Mouse (Mus musculus): ENCODE data around the gene Wasf2. TPM values are rescaled to one million over a fixed set of nuclear protein-coding genes. Genes with fewer than 3 reads are reported as not detected.
"Not testable (repeated sequence)": the region's sequence is repeated elsewhere in the genome, so short reads cannot be mapped to it uniquely, and the experiment has no call there.

The Wasf2 gene
- polyA plus RNA-seq, 1 experiment from 2014 or later = 42.9 TPM

DNA sequence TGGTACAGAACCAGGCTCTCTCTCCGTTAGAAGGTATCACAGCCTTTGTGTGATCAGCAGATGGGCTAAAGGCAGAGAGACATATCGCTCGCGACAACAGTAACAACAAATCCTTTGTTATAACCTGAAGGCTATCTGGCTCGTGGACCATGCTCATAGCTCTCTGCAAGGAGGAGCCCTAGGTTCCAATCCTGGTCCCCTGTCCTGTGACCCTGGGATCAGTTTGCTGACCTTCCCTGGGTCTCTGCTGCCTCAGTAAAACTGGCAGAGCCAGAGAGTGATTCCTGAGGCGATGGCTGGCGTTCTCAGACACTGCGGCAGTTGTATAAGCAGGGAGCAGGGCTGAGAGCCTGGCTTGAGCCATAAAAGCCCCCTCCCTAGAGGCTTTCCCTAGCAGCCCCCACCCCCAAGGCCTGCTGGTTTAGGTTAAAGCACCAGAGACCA lies 40.0 kb upstream of the Wasf2 start:
- WGBS = 32% methylated on average over 8 of the region's 8 CpGs
- ATAC-seq = peak; percentile 25
- Histone ChIP-seq H3K9me3 (replicated peaks) (no peaks in the 10 kb centered on the region), H3K27ac (peak overlapping the region; percentile 95), H3K4me1 (peaks cover 78% of the 10 kb centered on the region), H3K9ac (peak overlapping the region; percentile 55), H3K36me3 (ENCODE audit: poor library complexity, severe bottlenecking) (no peaks in the 10 kb centered on the region), H3K4me2 (peak overlapping the region; percentile 42), H3K4me3 (no peak overlapping the region), H3K27me3 (no peaks in the 10 kb centered on the region)

GRCm38 (mm10) chr4:133090720-133091458 lies 39.4 kb upstream of the Wasf2 start:
- Histone ChIP-seq H3K36me3 (ENCODE audit: poor library complexity, severe bottlenecking) (no peaks in the 10 kb centered on the region), H3K4me2 (peak overlapping the region; percentile 42), H3K27me3 (no peaks in the 10 kb centered on the region), H3K9ac (peak overlapping the region; percentile 55; the same call in 1 of the 2 replicates), H3K9me3 (replicated peaks) (no peaks in the 10 kb centered on the region), H3K27ac (peak overlapping the region; percentile 95), H3K4me3 (no peak overlapping the region), H3K4me1 (peaks cover 77% of the 10 kb centered on the region)
- WGBS = 34% methylated on average over 18 of the region's 18 CpGs
- peak; percentile 67 for ATAC-seq

GRCm38 (mm10) chr4:133091459-133091785 lies 38.9 kb upstream of the Wasf2 start:
- ATAC-seq = 0 out of 2 replicates have a peak, but pooled peaks have one; percentile 0
- Histone ChIP-seq H3K36me3 (ENCODE audit: poor library complexity, severe bottlenecking) (no peaks in the 10 kb centered on the region), H3K4me1 (peaks cover 72% of the 10 kb centered on the region), H3K27ac (peak overlapping the region; percentile 95), H3K27me3 (no peaks in the 10 kb centered on the region), H3K9ac (0 out of 2 replicates have a peak overlapping the region, but pooled peaks have one; percentile 40), H3K9me3 (replicated peaks) (no peaks in the 10 kb centered on the region), H3K4me3 (no peak overlapping the region), H3K4me2 (0 out of 2 replicates have a peak overlapping the region, but pooled peaks have one; percentile 42)
- 67% methylated on average over 4 of the region's 4 CpGs for WGBS

DNA sequence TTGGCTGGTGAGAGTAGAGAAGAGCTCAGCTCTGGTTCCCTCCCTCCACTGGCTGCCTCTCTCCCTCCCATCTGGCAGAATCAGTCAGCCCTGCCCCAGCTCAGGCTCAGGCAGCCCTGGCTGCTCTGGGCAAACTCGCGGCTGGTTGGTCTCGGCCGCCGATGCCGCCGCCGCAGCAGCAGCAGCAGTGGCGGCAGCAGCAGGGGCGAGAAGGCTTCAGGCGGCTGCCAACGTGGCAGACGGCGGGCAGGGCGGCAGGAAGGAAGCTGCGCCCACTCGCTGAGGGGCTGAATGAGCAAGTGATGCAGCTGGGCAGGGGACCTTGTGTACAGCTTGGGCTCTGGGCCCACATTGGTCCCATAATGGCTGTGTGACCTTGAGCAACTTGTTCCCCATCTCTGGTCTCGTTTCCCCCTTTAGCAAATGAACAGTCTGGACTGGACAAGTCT lies 37.8 kb upstream of the Wasf2 start:
- 1% methylated on average over 18 of the region's 18 CpGs for WGBS
- Histone ChIP-seq H3K4me3 (peak overlapping the region; percentile 9; the same call in 1 of the 2 replicates), H3K9ac (peak overlapping the region; percentile 51; the same call in 1 of the 2 replicates), H3K27ac (peak overlapping the region; percentile 95), H3K27me3 (no peaks in the 10 kb centered on the region), H3K36me3 (ENCODE audit: poor library complexity, severe bottlenecking) (no peaks in the 10 kb centered on the region), H3K4me1 (peaks cover 66% of the 10 kb centered on the region), H3K4me2 (peak overlapping the region; percentile 41), H3K9me3 (replicated peaks) (no peaks in the 10 kb centered on the region)
- peak; percentile 39; the same call in 1 of the 2 replicates for ATAC-seq

- peaks cover 60% of the 10 kb centered on the region for H3K4me1 ChIP-seq
- no peak for ATAC-seq
- H3K4me2 ChIP-seq = no peak overlapping the region
- H3K9me3 ChIP-seq (replicated peaks) = no peaks in the 10 kb centered on the region
- 55% methylated on average over 6 of the region's 6 CpGs for WGBS
- peak overlapping the region; percentile 95 for H3K27ac ChIP-seq
- no peaks in the 10 kb centered on the region for H3K36me3 ChIP-seq (ENCODE audit: poor library complexity, severe bottlenecking)
- H3K4me3 ChIP-seq = no peak overlapping the region
- H3K27me3 ChIP-seq = no peaks in the 10 kb centered on the region
- H3K9ac ChIP-seq = no peak overlapping the region
These were observed 37.2 kb upstream of the Wasf2 start for GRCm38 (mm10) chr4:133093056-133093455.

DNA sequence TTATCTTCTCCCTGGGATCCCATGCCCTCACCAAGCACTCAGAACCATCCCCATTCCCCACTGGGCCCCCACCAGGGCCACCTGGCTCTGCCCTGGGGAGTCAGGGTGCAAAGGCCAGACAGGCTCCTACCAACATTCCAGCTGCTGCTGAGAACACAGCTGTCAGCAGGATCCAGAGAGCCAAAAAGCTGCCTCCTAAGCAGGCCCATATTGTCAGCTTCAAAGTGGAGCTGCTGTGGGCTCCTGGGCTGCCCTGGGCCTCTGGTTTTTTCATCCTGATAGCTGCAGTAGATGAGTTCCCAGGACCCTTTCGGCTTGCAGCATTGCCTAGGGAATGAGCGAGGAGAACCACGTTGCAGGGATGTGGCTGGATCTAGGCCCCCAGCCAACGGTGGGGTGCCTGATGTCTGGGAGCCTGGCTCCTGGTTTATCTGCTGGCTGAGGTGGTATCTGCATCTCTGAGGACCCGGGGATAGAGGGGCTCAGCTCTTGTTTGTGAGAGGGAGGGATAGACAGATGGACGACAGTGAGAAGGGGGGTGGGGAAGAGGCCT lies 36.7 kb upstream of the Wasf2 start:
- H3K4me3 ChIP-seq = no peak overlapping the region
- no peaks in the 10 kb centered on the region for H3K9me3 ChIP-seq (replicated peaks)
- H3K27me3 ChIP-seq = no peaks in the 10 kb centered on the region
- peak overlapping the region; percentile 95 for H3K27ac ChIP-seq
- 0 out of 2 replicates have a peak overlapping the region, but pooled peaks have one; percentile 0 for H3K4me2 ChIP-seq
- 18% methylated on average over 6 of the region's 6 CpGs for WGBS
- ATAC-seq = no peak
- H3K36me3 ChIP-seq (ENCODE audit: poor library complexity, severe bottlenecking) = no peaks in the 10 kb centered on the region
- H3K4me1 ChIP-seq = peaks cover 60% of the 10 kb centered on the region
- peak overlapping the region; percentile 3; the same call in 1 of the 2 replicates for H3K9ac ChIP-seq

DNA sequence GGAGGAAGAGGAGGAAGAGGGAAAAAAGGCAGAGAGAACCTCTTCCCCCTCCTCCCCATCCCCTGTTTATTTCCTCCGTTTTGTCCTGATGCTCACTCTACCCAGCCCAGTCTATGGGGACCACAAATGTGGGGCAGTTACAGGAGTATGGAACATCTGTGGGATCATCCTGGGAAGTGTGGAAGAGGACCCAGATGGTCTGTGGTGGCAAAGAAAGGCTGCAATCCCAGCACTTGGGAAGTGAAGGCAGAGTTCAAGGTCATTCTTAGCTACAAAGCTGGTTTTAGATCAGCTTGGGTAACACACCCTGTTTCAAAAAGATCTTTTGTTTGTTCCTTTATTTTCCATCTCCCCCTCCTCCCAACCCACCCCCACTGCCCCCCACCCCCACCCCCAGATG lies 36.0 kb upstream of the Wasf2 start:
- H3K9ac ChIP-seq = no peak overlapping the region; the same call in 1 of the 2 replicates
- H3K4me2 ChIP-seq = no peak overlapping the region
- peaks cover 60% of the 10 kb centered on the region for H3K4me1 ChIP-seq
- no peaks in the 10 kb centered on the region for H3K27me3 ChIP-seq
- ATAC-seq = no peak
- H3K36me3 ChIP-seq (ENCODE audit: poor library complexity, severe bottlenecking) = no peaks in the 10 kb centered on the region
- H3K27ac ChIP-seq = peak overlapping the region; percentile 95
- H3K9me3 ChIP-seq (replicated peaks) = no peaks in the 10 kb centered on the region
- WGBS = 50% methylated on average over 1 of the region's 1 CpGs
- no peak overlapping the region for H3K4me3 ChIP-seq

DNA sequence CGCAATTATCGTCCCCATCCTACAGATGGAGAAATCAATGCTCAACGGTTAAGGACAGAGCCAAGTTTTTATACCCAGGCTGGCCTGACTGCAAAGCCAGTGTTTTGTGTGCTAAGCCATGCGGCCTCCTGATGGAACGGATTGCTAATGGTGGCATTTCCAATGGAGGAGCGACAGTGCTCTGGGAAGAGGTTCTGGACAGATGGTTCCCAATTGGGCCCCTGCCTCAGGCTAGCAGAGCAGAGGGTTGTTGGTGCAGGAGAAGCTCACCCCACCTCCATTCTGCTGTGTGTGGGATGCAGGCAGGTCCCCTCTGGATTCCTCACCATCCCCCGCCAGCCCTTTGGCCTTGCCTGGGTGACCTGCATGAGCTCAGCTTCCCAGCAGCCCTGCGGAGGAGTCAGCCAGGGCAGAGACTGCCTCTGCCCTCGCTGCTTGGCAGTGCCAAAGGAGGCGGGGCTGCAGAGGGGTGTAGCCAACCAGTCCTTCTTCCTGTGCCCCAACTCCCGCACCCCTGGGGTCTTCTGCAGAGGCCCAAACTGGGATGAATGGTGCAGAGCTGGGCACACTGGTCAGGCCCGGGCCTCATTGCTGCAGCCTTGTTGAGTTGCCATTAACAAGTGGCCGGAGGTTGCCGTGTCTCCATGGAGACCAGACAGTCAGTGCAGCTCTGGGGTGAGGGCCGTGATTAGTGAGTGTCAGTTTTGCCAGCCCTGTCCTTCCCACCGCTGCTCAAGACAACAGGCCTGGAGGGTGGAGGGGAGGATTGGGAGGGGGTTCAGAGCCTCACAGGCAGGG lies 35.2 kb upstream of the Wasf2 start:
- H3K36me3 ChIP-seq (ENCODE audit: poor library complexity, severe bottlenecking) = no peaks in the 10 kb centered on the region
- ATAC-seq = peak; percentile 60
- 21% methylated on average over 16 of the region's 16 CpGs for WGBS

DNA sequence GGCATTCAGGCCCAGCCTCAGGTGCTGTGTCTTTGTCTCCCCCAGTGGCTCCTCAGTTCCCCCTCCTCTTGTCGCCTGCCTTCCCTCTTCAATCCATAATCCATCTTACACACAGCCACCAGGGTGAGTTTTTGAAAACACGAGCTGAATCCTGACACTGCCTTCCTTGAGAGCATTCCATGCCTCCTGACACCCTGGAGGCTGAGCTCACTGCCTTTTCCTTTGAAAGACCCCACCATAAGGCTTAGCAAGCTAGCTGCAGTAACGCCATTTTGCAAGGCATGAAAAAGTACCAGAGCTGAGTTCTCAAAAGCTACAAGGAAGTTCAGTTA lies 34.6 kb upstream of the Wasf2 start:
- Histone ChIP-seq H3K27ac (peak overlapping the region; percentile 95), H3K4me1 (peaks cover 49% of the 10 kb centered on the region), H3K9ac (peak overlapping the region; percentile 57), H3K4me3 (peak overlapping the region; percentile 17), H3K4me2 (peak overlapping the region; percentile 50)
- H3K27me3 ChIP-seq; ATAC-seq; H3K9me3 ChIP-seq (replicated peaks); H3K36me3 ChIP-seq (ENCODE audit: poor library complexity, severe bottlenecking): not testable (repeated sequence)
- WGBS = 13% methylated on average over 3 of the region's 3 CpGs

More for the DNA sequence above, 35.2 kb upstream of the Wasf2 start:
- peak overlapping the region; percentile 17 for H3K4me3 ChIP-seq
- no peaks in the 10 kb centered on the region for H3K27me3 ChIP-seq
- H3K4me2 ChIP-seq = peak overlapping the region; percentile 50
- no peaks in the 10 kb centered on the region for H3K9me3 ChIP-seq (replicated peaks)
- peak overlapping the region; percentile 57 for H3K9ac ChIP-seq
- peaks cover 55% of the 10 kb centered on the region for H3K4me1 ChIP-seq
- peak overlapping the region; percentile 95 for H3K27ac ChIP-seq

DNA sequence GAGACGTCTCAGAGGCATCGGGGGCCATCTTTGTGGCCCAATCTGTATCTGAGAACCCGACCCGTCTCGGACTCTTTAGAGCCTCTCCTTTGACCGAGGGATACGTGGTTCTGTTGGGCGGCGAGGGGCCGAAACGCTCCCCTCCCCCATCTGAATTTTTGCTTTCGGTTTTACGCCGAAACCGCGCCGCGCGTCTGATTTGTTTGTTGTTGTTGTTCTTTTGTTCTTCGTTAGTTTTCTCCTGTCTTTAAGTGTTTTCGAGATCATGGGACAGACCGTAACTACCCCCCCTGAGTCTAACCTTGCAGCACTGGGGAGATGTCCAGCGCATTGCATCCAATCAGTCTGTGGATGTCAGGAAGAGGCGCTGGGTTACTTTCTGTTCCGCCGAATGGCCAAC lies 33.6 kb upstream of the Wasf2 start:
- not testable (repeated sequence) for H3K9me3 ChIP-seq (replicated peaks); H3K27me3 ChIP-seq; H3K9ac ChIP-seq; H3K27ac ChIP-seq; H3K36me3 ChIP-seq (ENCODE audit: poor library complexity, severe bottlenecking); ATAC-seq
- WGBS = under 1% methylated on average over 15 of the region's 26 CpGs
- peak overlapping the region; percentile 35 for H3K4me3 ChIP-seq
- peak overlapping the region; percentile 44; the same call in 1 of the 2 replicates for H3K4me2 ChIP-seq
- H3K4me1 ChIP-seq = peaks cover 40% of the 10 kb centered on the region

GRCm38 (mm10) chr4:133101751-133102150 lies 28.6 kb upstream of the Wasf2 start:
- no peaks in the 10 kb centered on the region for H3K27me3 ChIP-seq
- ATAC-seq = no peak

More at GRCm38 (mm10) chr4:133101751-133102150, 28.6 kb upstream of the Wasf2 start:
- H3K4me3 ChIP-seq = no peak overlapping the region
- peak overlapping the region; percentile 28 for H3K4me2 ChIP-seq
- WGBS = 83% methylated on average over 9 of the region's 9 CpGs
- H3K9ac ChIP-seq = no peak overlapping the region
- H3K27ac ChIP-seq = no peak overlapping the region
- peaks cover 4% of the 10 kb centered on the region; the same call in 1 of the 2 replicates for H3K4me1 ChIP-seq
- H3K9me3 ChIP-seq (replicated peaks) = no peaks in the 10 kb centered on the region
- H3K36me3 ChIP-seq (ENCODE audit: poor library complexity, severe bottlenecking) = 0 out of 2 replicates have a peak, but pooled peaks cover 3% of the 10 kb centered on the region
